In genomic region chr14:33508660-33509059, GRCm38 (mm10) we compare ENCODE assay signal across 22 mouse cellular contexts. TPM values are rescaled to one million over a fixed set of nuclear protein-coding genes. Genes with fewer than 3 reads are reported as not detected.
DNase-seq lines count a peak whose midpoint lies in the region; ATAC-seq lines count a peak whose summit lies in the region.
"Had no signal": no experiment of that assay in that cellular context is flagged by ENCODE, and none has a peak within 500 bp of the region (broad histone marks: within the 10 kb centered on the region; RNA-seq: fewer than 3 reads in every experiment).

No protein-coding gene starts in this region.

- no peak overlapping the region for H3K4me2 ChIP-seq in embryonic facial prominence, embryonic 11.5 days (ENCODE audit: low read depth, low read length)
- no peak overlapping the region for H3K4me2 ChIP-seq in limb, embryonic 11.5 days (ENCODE audit: low read depth, severe bottlenecking)
- H3K4me2 ChIP-seq: embryonic facial prominence, embryonic 12.5 days; forebrain, embryonic 13.5 days; forebrain, embryonic 15.5 days had no signal

- H3K9ac ChIP-seq in embryonic facial prominence, embryonic 11.5 days (replicated peaks; ENCODE audit: low read length), result no peak overlapping the region
- H3K9ac ChIP-seq in limb, embryonic 11.5 days (ENCODE audit: low read length), result no peak overlapping the region
- H3K9ac ChIP-seq: embryonic facial prominence, embryonic 12.5 days; forebrain, embryonic 13.5 days; forebrain, embryonic 15.5 days; forebrain, postnatal 0 days had no signal

- no peaks in the 10 kb centered on the region for H3K27me3 ChIP-seq in embryonic facial prominence, embryonic 11.5 days (ENCODE audit: control insufficient read depth, insufficient read depth, low read length)
- no peaks in the 10 kb centered on the region for H3K27me3 ChIP-seq in embryonic facial prominence, embryonic 10.5 days (replicated peaks; ENCODE audit: low read depth, poor library complexity, severe bottlenecking)
- H3K27me3 ChIP-seq in limb, embryonic 11.5 days (ENCODE audit: control insufficient read depth, insufficient read depth, low read length), result no peaks in the 10 kb centered on the region
- H3K27me3 ChIP-seq in limb, embryonic 10.5 days (ENCODE audit: low read depth, poor library complexity, severe bottlenecking), result no peaks in the 10 kb centered on the region
- H3K27me3 ChIP-seq: embryonic facial prominence, embryonic 12.5 days; forebrain, embryonic 13.5 days; forebrain, embryonic 15.5 days; Patski had no signal

- peak; percentile 41 for DNase-seq in embryonic facial prominence, embryonic 11.5 days (ENCODE audit: low spot score)
- DNase-seq in embryonic facial prominence, embryonic 10.5 days (ENCODE audit: low spot score), result no peak
- DNase-seq in limb, embryonic 11.5 days (ENCODE audit: low spot score), result no peak
- DNase-seq in limb, embryonic 10.5 days (ENCODE audit: low spot score), result no peak
- no peak for DNase-seq in kidney, postnatal 10 days
- DNase-seq: adrenal gland, adult 8-10 months; adrenal gland, postnatal 14 days; adrenal gland, postnatal 36 days; B cell, adult 2 months; cerebellum, adult 11-12 months; cerebellum, adult 2 months; cerebellum, adult 9-10 months; cerebellum, postnatal 10 days; cerebellum, postnatal 25 days; forebrain, postnatal 0 days had no signal

- no peak overlapping the region for H3K27ac ChIP-seq in embryonic facial prominence, embryonic 11.5 days (replicated peaks; ENCODE audit: low read depth, low read length)
- H3K27ac ChIP-seq in embryonic facial prominence, embryonic 10.5 days (replicated peaks), result no peak overlapping the region
- H3K27ac ChIP-seq in limb, embryonic 11.5 days (replicated peaks; ENCODE audit: low read depth, low read length), result no peak overlapping the region
- H3K27ac ChIP-seq in limb, embryonic 10.5 days, result no peak overlapping the region
- H3K27ac ChIP-seq: embryonic facial prominence, embryonic 12.5 days; forebrain, embryonic 13.5 days; forebrain, embryonic 15.5 days had no signal

- ATAC-seq in embryonic facial prominence, embryonic 11.5 days (replicated peaks; ENCODE audit: insufficient number of reproducible peaks, low FRiP score, low TSS enrichment, low read depth), result no peak
- peak; percentile 65; the same call in 1 of the 2 replicates for ATAC-seq in limb, embryonic 11.5 days (ENCODE audit: insufficient number of reproducible peaks, low FRiP score, low TSS enrichment, low read depth)
- ATAC-seq: activated CD4-positive, CD25-positive, alpha-beta regulatory T cell, adult 4 months; CD4-positive, CD25-positive, alpha-beta regulatory T cell, adult 4 months; forebrain, embryonic 13.5 days; forebrain, embryonic 15.5 days; forebrain, postnatal 0 days; Patski had no signal

- 90% methylated on average over 1 of the region's 1 CpGs for WGBS in embryonic facial prominence, embryonic 11.5 days
- 95% methylated on average over 1 of the region's 1 CpGs for WGBS in embryonic facial prominence, embryonic 10.5 days
- 92% methylated on average over 1 of the region's 1 CpGs for WGBS in limb, embryonic 11.5 days
- 90% methylated on average over 1 of the region's 1 CpGs for WGBS in limb, embryonic 10.5 days

- H3K4me3 ChIP-seq in embryonic facial prominence, embryonic 11.5 days (ENCODE audit: low read depth, low read length), result no peak overlapping the region
- no peak overlapping the region for H3K4me3 ChIP-seq in embryonic facial prominence, embryonic 10.5 days
- H3K4me3 ChIP-seq in limb, embryonic 11.5 days (ENCODE audit: low read depth, low read length), result no peak overlapping the region
- H3K4me3 ChIP-seq in limb, embryonic 10.5 days, result no peak overlapping the region
- H3K4me3 ChIP-seq: embryonic facial prominence, embryonic 12.5 days; forebrain, embryonic 13.5 days; forebrain, embryonic 15.5 days had no signal

- H3K36me3 ChIP-seq in embryonic facial prominence, embryonic 11.5 days (replicated peaks; ENCODE audit: control insufficient read depth, insufficient read depth, low read depth, low read length), result no peaks in the 10 kb centered on the region
- no peaks in the 10 kb centered on the region for H3K36me3 ChIP-seq in embryonic facial prominence, embryonic 10.5 days (replicated peaks)
- no peaks in the 10 kb centered on the region for H3K36me3 ChIP-seq in limb, embryonic 11.5 days (ENCODE audit: control insufficient read depth, insufficient read depth, low read length)
- no peaks in the 10 kb centered on the region for H3K36me3 ChIP-seq in limb, embryonic 10.5 days
- H3K36me3 ChIP-seq: embryonic facial prominence, embryonic 12.5 days; forebrain, embryonic 15.5 days; G1E had no signal

- no peaks in the 10 kb centered on the region for H3K9me3 ChIP-seq in embryonic facial prominence, embryonic 11.5 days (replicated peaks; ENCODE audit: control insufficient read depth, low read length)
- no peaks in the 10 kb centered on the region for H3K9me3 ChIP-seq in embryonic facial prominence, embryonic 10.5 days
- no peaks in the 10 kb centered on the region for H3K9me3 ChIP-seq in limb, embryonic 11.5 days (ENCODE audit: control insufficient read depth, low read length)
- H3K9me3 ChIP-seq in limb, embryonic 10.5 days (replicated peaks), result no peaks in the 10 kb centered on the region
- H3K9me3 ChIP-seq: embryonic facial prominence, embryonic 12.5 days; forebrain, embryonic 13.5 days; forebrain, embryonic 15.5 days had no signal

- no peaks in the 10 kb centered on the region for H3K4me1 ChIP-seq in embryonic facial prominence, embryonic 11.5 days (ENCODE audit: control insufficient read depth, insufficient read depth, low read length)
- no peaks in the 10 kb centered on the region for H3K4me1 ChIP-seq in embryonic facial prominence, embryonic 10.5 days
- no peaks in the 10 kb centered on the region for H3K4me1 ChIP-seq in limb, embryonic 11.5 days (ENCODE audit: control insufficient read depth, insufficient read depth, low read length)
- H3K4me1 ChIP-seq in limb, embryonic 10.5 days, result peaks cover 8% of the 10 kb centered on the region; the same call in 1 of the 2 replicates
- H3K4me1 ChIP-seq: embryonic facial prominence, embryonic 12.5 days had no signal

RNA-seq across cellular contexts. Expression of gene Frmpd2, which starts 37.2 kb away (rescaled TPM):
- 0.04 TPM in 2 replicates for polyA plus RNA-seq in embryonic facial prominence, embryonic 11.5 days (2014; fragmentation: Nextera tagmentation; extraction: Ambion mirVana)
- 0.09 TPM in 1 of 2 replicates, not detected in the other for polyA plus RNA-seq in embryonic facial prominence, embryonic 10.5 days (2016; fragmentation: Nextera tagmentation; extraction: Ambion mirVana)
- 0.04 and 0.10 TPM in 2 replicates for polyA plus RNA-seq in limb, embryonic 11.5 days (2014; fragmentation: Nextera tagmentation; extraction: Ambion mirVana)
- 0.05 TPM in 1 of 2 replicates, not detected in the other for polyA plus RNA-seq in limb, embryonic 10.5 days (2016; fragmentation: Nextera tagmentation; extraction: Ambion mirVana)
- polyA plus RNA-seq: activated CD4-positive, CD25-positive, alpha-beta regulatory T cell, adult 4 months; CD4-positive, CD25-positive, alpha-beta regulatory T cell, adult 4 months; embryonic facial prominence, embryonic 12.5 days; forebrain, embryonic 13.5 days; G1E had no signal
